Mouse (Mus musculus) heart, adult 2 months (tissue): ENCODE measurements at regions not wholly inside any gene's neighbourhood (a gene's known extent, or its start where the extent isn't known, plus 50 kb on each side); places are given as distances from the start of the nearest gene placed in this dataset.

Experiments used
- DNase-seq, 2 experiments: peaks; one replicate each; pipeline ENCODE4 v3.0.0; 2021
- H3K27ac ChIP-seq: fragments of 200-600 bp; 2 replicates; pipeline ENCODE4 v1.8.1; 2022
- H3K27me3 ChIP-seq: fragments of 200-500 bp; 2 replicates; pipeline ENCODE4 v1.6.1; 2012; ENCODE audit warnings: mild to moderate bottlenecking, low read length, inconsistent platforms, mixed read lengths; ENCODE audit not compliant: control insufficient read depth, insufficient read depth
- H3K36me3 ChIP-seq: fragments of 200-500 bp; 2 replicates; pipeline ENCODE4 v1.6.1; 2012; ENCODE audit warnings: low read length, inconsistent platforms; ENCODE audit not compliant: control insufficient read depth, insufficient read depth
- H3K4me1 ChIP-seq: fragments of 200-500 bp; 2 replicates; pipeline ENCODE4 v1.6.1; 2011; ENCODE audit warnings: low read length; ENCODE audit not compliant: control insufficient read depth, insufficient read depth
- H3K4me3 ChIP-seq: fragments of 200-600 bp; 2 replicates; pipeline ENCODE4 v1.8.1; 2022
- H3K79me2 ChIP-seq: fragments of 200-500 bp; replicated peaks from 2 replicates; pipeline ENCODE4 v1.6.1; 2012; ENCODE audit warnings: mild to moderate bottlenecking, inconsistent platforms, low read length, moderate library complexity, mixed read lengths; ENCODE audit not compliant: control insufficient read depth, insufficient read depth
- H3K9ac ChIP-seq: fragments of 200-500 bp; 2 replicates; pipeline ENCODE4 v1.6.1; 2012; ENCODE audit warnings: low read depth, mild to moderate bottlenecking, control low read depth, inconsistent platforms, low read length, mixed read lengths
- CTCF ChIP-seq: fragments of 200-600 bp; IDR thresholded peaks from 2 replicates; pipeline ENCODE4 v1.8.1; 2022; ENCODE audit warnings: antibody characterized with exemption, mild to moderate bottlenecking, moderate library complexity
- EP300 ChIP-seq: fragments of 200-500 bp; IDR thresholded peaks from 2 replicates; pipeline ENCODE4 v1.6.1; 2011; ENCODE audit warnings: low read depth, low read length, control low read depth; ENCODE audit not compliant: insufficient read depth
- POLR2A ChIP-seq: fragments of 200-500 bp; IDR thresholded peaks from 2 replicates; pipeline ENCODE4 v1.6.1; 2011; ENCODE audit warnings: mild to moderate bottlenecking, low read depth, low read length, control low read depth; ENCODE audit not compliant: insufficient read depth
- WGBS: fragments of 180-500 bp; shearing (Covaris S2); methylation state at CpG from one replicate; pipeline ENCODE4 v1.1.7; 2018; 5-methylcytosine and 5-hydroxymethylcytosine counted together
- intact Hi-C: fragments of 180-260 bp; cut with DNase I; formaldehyde crosslinking; loops from one replicate; pipeline ENCODE4 v1.15.1; 2025

DNA sequence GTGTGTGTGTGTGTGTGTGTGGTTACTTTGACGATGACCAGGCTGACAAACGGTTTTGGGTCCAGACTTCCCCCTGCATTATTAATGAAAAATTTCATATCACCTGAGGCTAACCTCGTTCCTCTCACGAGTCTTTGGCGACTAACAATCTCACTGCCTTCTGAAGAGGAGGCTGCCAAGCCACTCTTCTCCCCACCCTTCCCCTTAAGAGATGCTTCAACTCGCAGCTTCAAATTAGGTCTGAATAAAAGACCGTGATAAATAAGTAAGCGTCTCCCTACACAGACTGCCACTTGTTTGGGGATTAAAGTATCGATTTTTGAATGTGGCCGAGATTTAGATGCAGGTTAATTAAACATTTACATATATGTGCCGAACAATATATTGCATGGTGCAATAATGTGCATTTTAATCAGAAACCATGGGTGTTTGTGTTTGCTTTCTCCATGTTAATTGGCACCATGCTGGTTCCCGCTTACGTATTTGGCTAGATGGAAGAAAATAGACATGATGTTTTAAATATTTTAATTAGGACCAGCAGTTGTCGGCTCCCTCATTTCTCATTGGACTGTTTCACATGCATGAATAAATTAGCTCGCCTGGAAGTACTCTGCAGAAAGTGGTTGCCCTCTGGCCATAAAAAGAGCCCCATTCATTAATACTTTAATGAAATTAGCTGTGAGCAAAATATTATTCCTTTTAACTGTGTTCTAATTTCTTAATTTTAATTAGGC lies 139.1 kb downstream of the Anxa2 start:
- no peaks in the 10 kb centered on the region for H3K4me1 ChIP-seq
- no peaks in the 10 kb centered on the region for H3K79me2 ChIP-seq
- no peak for DNase-seq
- 74% methylated on average over 14 of the region's 15 CpGs for WGBS
- no peak for TF ChIP-seq POLR2A
- TF ChIP-seq EP300, result no peak
- no peak for TF ChIP-seq CTCF
- intact Hi-C loops, result no loop called here
- H3K36me3 ChIP-seq, result no peaks in the 10 kb centered on the region
- H3K27me3 ChIP-seq, result no peaks in the 10 kb centered on the region
- H3K4me3 ChIP-seq, result no peak overlapping the region
- H3K27ac ChIP-seq, result no peak overlapping the region
- no peak overlapping the region for H3K9ac ChIP-seq

GRCm38 (mm10) chr9:69588846-69589245 lies 135.4 kb downstream of the Anxa2 start:
- no peak for TF ChIP-seq CTCF
- TF ChIP-seq POLR2A, result no peak
- TF ChIP-seq EP300, result no peak

DNA sequence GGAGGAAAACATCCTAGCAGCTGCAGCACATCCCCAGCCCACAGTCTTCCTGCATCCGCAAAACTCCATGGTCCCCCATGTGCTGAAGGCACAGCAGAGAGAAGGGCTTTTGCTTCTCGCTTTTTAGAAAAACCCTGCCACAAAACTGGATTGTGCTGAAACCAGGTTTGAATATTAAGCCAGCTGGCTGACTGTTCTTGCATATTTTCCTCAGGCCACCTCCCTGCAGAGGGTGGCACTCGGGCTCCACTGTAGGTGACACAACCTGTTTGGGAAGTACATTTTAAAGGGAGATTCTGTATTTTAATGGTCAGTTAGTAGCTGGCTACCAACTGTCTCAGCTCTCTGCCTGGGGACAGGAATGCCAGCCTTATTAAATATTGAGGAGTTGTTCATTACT lies 133.7 kb downstream of the Anxa2 start:
- DNase-seq, result no peak
- no peaks in the 10 kb centered on the region for H3K79me2 ChIP-seq
- H3K4me3 ChIP-seq, result no peak overlapping the region
- H3K27ac ChIP-seq, result no peak overlapping the region
- no peak for TF ChIP-seq CTCF
- no peak for TF ChIP-seq POLR2A
- no peak for TF ChIP-seq EP300
- H3K27me3 ChIP-seq, result no peaks in the 10 kb centered on the region
- intact Hi-C loops, result no loop called here
- 79% methylated on average over 3 of the region's 3 CpGs for WGBS
- H3K36me3 ChIP-seq, result no peaks in the 10 kb centered on the region
- no peak overlapping the region for H3K9ac ChIP-seq
- no peaks in the 10 kb centered on the region for H3K4me1 ChIP-seq

More at GRCm38 (mm10) chr9:69588846-69589245, 135.4 kb downstream of the Anxa2 start:
- Histone ChIP-seq H3K79me2 (no peaks in the 10 kb centered on the region), H3K36me3 (no peaks in the 10 kb centered on the region), H3K4me3 (no peak overlapping the region), H3K27ac (no peak overlapping the region), H3K9ac (no peak overlapping the region), H3K27me3 (no peaks in the 10 kb centered on the region), H3K4me1 (no peaks in the 10 kb centered on the region)
- intact Hi-C loops, result no loop called here
- DNase-seq, result no peak
- 74% methylated on average over 4 of the region's 4 CpGs for WGBS

DNA sequence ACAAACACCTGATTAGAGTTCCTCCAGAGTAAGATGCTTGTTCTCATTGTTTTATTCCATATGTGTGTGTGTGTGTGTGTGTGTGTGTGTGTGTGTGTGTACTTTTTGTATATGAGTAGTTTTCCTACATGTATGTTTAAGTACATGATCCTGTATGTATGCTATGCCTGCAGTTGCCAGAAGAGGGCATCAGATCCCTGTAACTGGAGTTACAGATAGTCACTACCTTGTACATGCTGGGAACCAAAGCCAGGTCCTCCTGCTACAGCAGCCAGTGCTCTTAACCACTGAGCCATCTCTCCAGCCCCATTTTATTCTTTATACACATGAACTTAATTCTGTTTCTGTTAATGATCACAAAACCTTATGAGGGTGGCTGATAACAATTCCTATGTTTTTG lies 127.8 kb downstream of the Anxa2 start:
- H3K27me3 ChIP-seq, result no peaks in the 10 kb centered on the region
- no peak for TF ChIP-seq EP300
- no peak for TF ChIP-seq POLR2A
- TF ChIP-seq CTCF, result peak; percentile 10; the same call in 1 of the 2 replicates
- no peak overlapping the region for H3K9ac ChIP-seq
- no peak overlapping the region for H3K4me3 ChIP-seq
- H3K79me2 ChIP-seq, result no peaks in the 10 kb centered on the region
- no peaks in the 10 kb centered on the region for H3K36me3 ChIP-seq
- H3K27ac ChIP-seq, result no peak overlapping the region
- DNase-seq, result no peak
- intact Hi-C loops, result no loop called here
- H3K4me1 ChIP-seq, result no peaks in the 10 kb centered on the region

DNA sequence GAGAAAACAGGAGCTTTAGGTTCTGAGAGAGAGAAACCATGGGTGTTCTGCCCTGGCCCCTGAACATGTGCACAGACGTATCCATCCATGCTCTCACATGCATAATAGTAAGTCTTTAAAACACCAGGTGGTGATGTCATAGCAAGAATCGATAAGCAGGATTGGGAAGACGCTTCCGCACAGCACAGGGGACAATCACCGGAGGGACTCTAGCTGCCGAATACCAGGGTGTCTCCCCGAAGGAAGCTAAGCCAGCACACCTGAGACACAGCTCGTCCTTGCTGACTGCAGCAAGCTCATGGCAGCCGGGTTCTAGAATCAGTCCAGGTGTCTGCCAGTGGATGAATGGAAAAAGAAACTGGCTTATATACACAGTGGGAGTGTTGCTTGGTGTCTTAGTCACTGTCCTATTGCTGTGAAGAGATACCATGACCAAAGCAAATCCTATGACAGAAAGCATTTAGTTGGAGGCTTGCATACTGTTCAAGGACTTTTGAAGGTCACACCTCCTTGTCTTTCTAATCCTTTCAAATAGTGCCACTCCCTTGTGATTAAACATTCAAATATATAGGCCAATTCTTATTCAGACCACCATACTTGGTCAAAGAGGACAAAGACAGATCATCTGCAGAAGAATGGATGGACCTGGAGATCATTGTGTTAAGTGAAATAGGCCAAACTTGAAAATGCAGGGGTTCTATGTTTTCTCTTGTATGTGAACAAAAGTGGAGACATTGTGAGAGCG lies 124.4 kb downstream of the Anxa2 start:
- no peak for DNase-seq
- TF ChIP-seq POLR2A, result no peak
- TF ChIP-seq CTCF, result no peak
- TF ChIP-seq EP300, result no peak
- WGBS, result 86% methylated on average over 10 of the region's 10 CpGs
- Histone ChIP-seq H3K4me1 (no peaks in the 10 kb centered on the region), H3K9ac (no peak overlapping the region), H3K27ac (no peak overlapping the region), H3K4me3 (no peak overlapping the region), H3K79me2 (no peaks in the 10 kb centered on the region), H3K27me3 (0 out of 2 replicates have a peak, but pooled peaks cover 2% of the 10 kb centered on the region), H3K36me3 (no peaks in the 10 kb centered on the region)
- intact Hi-C loops, result no loop called here

- intact Hi-C loops, result no loop called here
- Histone ChIP-seq H3K79me2 (no peaks in the 10 kb centered on the region), H3K36me3 (no peaks in the 10 kb centered on the region), H3K27me3 (0 out of 2 replicates have a peak, but pooled peaks cover 2% of the 10 kb centered on the region), H3K4me1 (no peaks in the 10 kb centered on the region), H3K4me3 (no peak overlapping the region), H3K27ac (no peak overlapping the region), H3K9ac (no peak overlapping the region)
- no peak for DNase-seq
- WGBS, result 77% methylated on average over 14 of the region's 14 CpGs
- TF ChIP-seq CTCF (no peak), EP300 (no peak), POLR2A (no peak)
These were observed 122.0 kb downstream of the Anxa2 start for GRCm38 (mm10) chr9:69575386-69575785.
